Mouse (Mus musculus) large intestine, adult 2 months (tissue): ENCODE results near the gene Cnn3. TPM values are rescaled to one million over a fixed set of nuclear protein-coding genes. Genes with fewer than 3 reads are reported as not detected.

Source experiments
- DNase-seq: peaks from one replicate; pipeline ENCODE4 v3.0.0-alpha.2; 2012; ENCODE audit warnings: low read depth, low spot score
- WGBS: fragments of 180-500 bp; shearing (Covaris S2); methylation state at CpG from one replicate; pipeline ENCODE4 v1.1.7; 2018; 5-methylcytosine and 5-hydroxymethylcytosine counted together
- polyA plus RNA-seq: library from polyadenylated mRNA; depleted of rRNA; stranded (reverse); fragments of >200 nt; gene quantifications from 2 replicates; pipeline ENCODE4 v1.2.3, GENCODE M21; 2012

Gene Cnn3
- polyA plus RNA-seq, 1 experiment, result 88.9 TPM

DNA sequence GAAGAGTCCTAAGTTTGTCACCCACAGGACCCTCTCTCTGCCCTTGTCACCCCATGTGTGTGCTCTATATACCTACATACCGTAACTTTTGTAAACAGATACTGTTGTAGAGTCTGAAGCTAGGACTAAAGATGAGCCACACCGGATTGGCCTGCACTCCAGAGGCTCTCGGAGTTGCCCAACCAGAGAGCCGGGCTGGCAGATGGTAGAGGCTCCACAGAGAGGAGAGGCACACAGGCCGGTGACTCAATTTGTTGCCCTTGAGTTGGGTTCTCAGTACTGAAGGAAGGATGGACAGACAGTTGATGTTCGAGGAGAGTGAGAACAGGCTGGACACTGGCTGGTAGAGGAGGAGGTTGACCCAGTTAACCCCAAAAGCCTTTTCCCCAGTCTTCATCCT is 18.1 kb downstream of the Cnn3 start:
- no peak for DNase-seq
- WGBS, result 95% methylated on average over 6 of the region's 6 CpGs

DNA sequence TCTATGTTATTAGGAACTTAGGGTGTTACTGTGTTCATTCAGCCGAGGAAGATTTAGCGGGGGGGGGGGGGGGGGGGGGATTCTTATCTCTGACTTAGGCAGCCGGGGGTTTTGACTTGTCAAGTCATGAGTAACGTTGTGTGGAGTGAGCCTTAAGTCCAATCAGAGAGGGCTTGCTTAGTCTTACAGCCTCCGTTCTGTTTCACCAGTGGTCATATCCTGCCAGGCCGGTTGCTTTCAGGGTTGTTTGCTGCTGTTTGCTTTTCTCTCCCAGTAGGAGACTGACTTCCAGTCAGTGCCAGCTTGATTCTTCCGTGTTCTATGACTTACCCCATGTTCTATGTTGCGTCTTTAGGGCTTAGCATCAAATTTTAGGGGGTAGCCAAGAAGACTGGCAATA is 20.2 kb downstream of the Cnn3 start:
- DNase-seq, result no peak
- 19% methylated on average over 8 of the region's 8 CpGs for WGBS

DNA sequence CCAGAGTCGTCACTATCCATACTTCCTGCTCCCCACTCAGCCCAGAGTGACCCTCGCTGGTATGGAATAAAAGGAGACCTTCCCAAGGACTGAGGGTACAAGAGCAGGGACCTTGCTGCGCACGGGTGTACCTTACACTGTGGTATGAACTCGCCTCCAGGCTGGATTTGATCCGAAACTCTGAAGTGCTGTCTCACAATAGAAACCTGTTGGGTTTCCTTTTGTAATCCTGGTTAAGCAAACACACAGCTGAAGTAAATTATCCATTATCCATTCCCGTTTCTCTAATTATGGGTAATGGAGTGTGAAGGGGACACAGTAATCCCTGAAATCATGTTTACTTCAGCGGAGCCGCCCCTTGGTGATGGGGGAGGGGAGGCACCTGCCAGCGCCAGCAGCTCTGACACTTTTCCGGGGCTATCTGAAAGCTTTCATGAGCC is 21.8 kb downstream of the Cnn3 start:
- DNase-seq, result no peak
- 28% methylated on average over 11 of the region's 11 CpGs for WGBS

DNA sequence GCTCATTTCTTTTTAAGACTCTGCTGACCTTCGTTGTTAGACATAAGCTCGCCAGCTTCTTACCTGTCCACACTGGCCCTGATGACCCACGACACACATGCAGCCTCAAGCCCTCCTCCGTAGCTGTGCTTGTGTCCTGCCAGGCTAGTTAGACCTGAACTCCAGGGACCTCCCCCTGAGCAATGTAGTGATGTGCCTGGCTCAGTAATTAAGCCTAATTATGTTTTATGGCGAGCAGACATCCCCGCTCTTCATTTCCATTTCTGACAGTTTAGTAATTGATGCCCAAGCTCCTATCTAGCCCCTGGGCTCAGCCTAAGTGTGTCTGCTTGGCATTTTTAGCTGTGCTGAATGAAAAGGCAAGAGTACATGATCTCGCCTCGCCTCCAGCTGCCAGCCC is 22.3 kb downstream of the Cnn3 start:
- DNase-seq, result no peak
- WGBS, result 56% methylated on average over 8 of the region's 8 CpGs

DNA sequence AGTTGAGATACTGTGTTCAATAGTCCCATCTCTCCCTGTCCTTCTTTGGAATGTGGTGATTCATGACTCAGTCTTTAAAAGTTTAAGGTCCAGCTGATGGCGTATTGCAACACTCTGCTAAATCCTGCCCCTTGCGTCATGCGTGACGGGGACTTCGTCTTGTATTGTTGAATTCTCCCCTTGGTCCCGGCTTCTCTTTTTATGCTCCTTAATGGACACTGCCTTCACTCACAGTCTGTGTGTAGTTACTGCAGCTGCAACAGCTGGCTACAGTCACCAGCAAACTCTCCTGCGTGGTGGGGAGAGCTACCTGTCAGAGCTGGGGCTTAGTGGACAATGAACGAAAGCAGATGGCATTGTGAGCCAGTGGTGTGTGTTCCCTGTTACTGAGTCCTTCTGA is 23.2 kb downstream of the Cnn3 start:
- no peak for DNase-seq
- WGBS, result 75% methylated on average over 8 of the region's 8 CpGs

DNA sequence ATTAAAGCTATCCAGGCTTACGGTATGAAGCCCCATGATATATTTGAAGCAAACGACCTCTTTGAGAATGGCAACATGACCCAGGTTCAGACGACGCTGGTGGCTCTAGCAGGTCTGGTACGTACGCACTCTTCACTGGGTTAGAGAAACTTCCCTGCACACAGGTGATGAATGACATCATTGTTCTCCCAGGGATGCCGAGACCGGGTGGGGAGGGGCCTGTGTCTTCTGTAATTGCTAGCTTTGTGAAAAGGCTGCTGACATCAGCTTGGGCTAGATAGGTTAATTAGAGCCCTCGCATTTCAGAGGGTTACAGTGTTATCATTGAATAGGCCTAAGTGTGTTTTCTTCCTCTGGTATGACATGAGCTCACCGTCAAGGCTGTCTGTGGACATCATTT is 25.1 kb downstream of the Cnn3 start:
- 70% methylated on average over 10 of the region's 10 CpGs for WGBS

DNA sequence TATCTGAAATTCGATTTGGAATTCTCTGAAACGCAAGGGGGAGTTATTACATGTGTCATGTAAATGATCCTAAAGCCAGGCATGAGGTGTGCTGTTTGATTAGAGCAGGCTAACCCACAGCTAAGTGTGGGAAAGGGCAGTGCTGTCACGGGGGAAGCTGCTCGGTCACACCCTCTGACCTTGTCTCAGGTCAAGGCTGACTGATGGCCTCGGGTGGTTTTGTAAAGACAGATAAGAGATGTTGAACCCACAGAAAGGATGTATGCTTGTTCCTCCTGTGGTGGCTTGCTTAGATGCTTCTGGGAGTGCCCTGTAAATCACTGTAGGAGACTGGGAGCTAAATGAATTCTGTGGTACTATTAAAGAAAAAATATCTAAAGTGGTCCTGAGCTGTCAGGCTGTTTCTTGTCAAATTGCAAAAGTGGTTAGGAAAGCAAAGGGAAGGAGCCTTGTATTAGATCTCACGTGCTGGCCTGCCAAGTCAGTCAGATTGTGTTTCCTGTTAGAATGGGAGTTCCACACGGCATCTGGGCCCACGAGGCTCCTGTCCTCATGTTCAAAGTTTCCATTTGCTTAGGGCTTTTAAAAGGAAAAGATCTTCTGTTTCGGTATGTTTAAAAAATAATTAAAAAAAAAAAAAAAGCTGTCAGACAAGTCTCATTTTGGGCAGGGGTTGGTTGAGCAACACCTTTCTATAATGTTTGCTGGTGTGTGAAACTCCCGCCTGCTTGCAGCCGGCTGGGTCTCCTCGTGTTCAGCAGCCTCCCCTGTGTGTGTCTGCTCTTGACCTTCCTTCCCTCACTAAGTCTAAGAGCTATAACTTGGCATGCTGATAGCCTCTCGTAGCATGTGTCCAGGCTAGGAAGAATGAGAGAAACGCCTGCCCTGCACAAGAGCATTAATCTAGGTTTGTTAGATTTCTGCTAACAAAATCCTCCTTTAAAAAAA is 32.5 kb downstream of the Cnn3 start:
- 55% methylated on average over 14 of the region's 14 CpGs for WGBS
- no peak for DNase-seq

More for the DNA sequence above, 25.1 kb downstream of the Cnn3 start:
- no peak for DNase-seq

DNA sequence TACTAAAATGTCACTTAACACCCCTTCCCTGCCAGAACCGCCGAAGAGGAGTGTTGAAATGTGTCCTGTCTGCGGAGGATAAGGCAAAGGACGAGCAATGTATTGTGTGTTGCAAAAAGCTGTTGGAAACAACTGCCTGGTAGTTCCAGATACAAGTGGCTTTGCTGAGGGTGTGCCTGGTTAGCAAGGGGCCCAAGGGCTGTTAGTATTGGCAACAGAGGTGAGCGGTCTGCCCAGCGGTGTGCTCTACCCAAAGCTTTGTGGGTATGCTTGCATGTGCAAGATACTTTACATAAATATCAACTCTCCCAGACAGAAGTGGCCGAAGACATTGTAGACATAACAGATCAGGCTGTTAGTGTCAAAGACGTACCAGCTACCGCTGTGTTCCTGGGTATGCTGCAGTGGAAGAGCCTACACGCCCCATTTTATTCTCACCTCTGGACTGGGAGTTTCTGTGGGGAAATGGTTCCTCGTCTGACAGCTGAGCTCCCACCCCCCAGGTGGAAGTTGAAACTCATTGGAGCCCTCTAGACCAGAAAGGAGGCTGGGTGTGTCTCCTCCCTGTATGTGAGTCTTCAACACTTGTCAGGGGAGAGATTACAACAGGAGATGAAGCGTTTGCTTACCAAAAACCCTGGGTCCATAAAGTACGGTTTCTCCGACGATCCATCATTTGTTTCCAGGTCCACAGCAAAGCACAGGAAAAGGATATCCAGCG is 34.3 kb downstream of the Cnn3 start:
- WGBS, result 75% methylated on average over 16 of the region's 16 CpGs
- no peak for DNase-seq

DNA sequence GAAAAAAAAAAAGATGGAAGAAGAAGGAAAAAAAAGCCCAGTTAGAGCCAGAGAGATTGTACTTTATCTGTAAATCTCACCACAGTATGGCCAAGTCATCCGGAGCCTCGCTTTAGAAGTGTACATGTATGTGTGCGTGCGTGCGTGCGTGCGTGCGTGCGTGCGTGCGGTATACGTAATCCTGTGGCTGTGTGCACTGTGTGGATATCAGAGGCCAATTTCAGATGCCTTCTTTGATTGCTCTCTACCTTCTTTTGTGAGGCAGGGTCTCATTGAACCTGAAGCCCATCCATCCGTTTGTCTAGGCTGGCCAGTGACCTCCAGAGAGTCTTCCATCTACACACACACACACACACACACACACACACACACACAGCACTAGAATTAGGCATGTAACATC is 35.2 kb downstream of the Cnn3 start:
- DNase-seq, result no peak
- 93% methylated on average over 13 of the region's 13 CpGs for WGBS

DNA sequence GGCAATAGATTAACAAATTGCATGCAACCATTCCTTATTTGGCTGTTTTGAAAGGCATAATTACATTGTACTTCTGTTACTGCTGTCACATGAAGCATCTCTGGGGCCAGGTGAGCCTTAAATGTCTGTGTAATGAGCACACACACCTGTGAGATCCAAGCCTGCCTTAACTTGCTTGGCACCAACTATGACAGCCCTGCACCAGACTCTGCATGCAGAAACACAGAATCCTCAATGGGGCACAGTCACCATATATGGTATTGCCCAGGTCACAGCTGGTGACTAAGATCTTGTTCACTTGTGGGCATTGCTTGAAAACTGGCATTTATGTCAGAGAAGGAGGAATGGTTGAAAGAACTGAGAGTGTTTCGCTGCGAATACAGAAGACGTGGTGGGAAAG is 36.5 kb downstream of the Cnn3 start:
- 95% methylated on average over 3 of the region's 3 CpGs for WGBS
- no peak for DNase-seq

DNA sequence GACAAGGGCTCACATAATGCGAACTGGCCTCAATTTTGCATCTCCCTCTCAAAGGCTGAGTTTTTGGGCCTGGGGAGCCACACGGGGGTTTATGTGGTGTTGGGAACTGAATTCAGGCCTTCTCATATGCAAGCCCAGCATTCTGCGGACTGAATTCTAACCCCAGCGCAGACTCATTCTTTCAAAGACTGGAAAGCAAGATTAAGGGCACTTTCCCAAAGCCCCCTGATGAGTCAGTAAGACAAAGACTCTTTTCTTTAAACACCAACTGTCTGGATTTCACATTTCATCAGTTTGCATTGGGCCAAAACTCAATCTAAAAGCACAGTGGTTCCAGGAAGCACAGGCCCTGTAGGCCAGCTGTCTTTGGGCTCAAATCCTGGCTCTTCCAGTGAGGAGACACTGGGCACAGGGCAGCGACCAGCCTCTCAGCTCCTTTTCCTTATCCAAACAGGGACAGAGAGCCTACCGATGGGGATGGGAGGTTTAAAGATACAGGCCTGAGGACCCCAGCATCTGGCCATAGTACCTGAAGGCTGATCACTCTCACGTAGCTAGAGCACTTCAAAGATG is 38.5 kb downstream of the Cnn3 start:
- no peak for DNase-seq
- WGBS, result 79% methylated on average over 7 of the region's 7 CpGs

DNA sequence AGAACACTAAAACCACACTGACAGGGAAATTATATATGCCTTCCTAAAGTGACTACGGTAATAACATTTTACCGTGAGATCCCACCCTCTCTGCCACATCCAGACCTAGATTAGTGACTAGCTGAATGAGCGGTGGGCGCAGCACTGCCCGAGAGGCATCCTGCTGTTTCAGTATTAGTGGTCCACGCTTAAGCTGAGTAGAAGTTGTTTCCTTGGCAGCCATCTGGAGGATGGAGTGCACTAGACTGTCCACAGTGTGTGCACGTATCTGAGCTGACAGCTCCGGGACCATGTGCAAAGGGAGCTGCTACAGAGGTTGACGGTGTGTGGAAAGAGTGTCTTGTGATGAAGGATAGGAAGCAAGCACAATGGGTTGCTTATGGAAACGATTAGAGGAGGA is 39.5 kb downstream of the Cnn3 start:
- 92% methylated on average over 10 of the region's 10 CpGs for WGBS
- DNase-seq, result no peak

DNA sequence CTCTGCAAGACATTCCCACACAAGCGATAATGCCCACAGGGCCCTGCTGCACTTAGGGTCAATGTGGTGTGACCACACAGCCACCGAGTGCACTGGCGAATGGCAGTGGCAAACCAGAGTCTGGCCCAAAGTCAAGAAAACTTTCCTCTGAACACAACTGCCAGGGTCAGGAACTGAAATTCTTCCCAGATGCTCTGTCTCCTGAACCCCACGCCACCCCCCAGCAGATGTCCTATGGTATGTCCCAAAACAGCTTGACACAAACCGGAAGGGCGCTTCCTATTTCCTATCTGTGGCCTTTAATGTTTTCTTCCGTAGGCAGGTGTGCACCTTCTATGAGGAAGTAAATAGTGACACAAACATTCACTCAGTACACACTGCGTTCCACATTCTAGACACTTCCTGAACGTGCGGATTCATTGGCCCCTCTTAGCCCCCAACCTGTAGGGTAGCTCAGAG is 40.8 kb downstream of the Cnn3 start:
- 51% methylated on average over 10 of the region's 10 CpGs for WGBS
- no peak for DNase-seq

DNA sequence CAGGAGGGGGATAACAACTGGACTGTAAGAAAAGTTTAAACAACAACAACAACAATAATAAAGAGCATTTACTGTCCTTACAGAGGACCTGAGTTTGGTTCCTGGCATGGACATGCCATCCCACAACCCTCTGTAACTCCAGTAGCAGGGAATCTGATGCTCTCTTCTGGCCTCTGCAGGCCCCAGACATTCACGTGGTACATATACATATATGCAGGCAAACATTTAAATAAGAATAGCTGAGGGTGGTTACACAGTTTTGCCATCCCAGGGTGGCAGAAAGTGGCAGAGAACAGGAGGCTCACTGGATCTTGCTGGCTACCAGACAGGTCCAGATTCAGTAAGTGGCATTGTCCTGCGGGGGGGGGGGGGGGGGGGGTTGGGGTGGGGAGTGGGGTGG is 41.8 kb downstream of the Cnn3 start:
- DNase-seq, result no peak
- WGBS, result 37% methylated on average over 2 of the region's 2 CpGs

DNA sequence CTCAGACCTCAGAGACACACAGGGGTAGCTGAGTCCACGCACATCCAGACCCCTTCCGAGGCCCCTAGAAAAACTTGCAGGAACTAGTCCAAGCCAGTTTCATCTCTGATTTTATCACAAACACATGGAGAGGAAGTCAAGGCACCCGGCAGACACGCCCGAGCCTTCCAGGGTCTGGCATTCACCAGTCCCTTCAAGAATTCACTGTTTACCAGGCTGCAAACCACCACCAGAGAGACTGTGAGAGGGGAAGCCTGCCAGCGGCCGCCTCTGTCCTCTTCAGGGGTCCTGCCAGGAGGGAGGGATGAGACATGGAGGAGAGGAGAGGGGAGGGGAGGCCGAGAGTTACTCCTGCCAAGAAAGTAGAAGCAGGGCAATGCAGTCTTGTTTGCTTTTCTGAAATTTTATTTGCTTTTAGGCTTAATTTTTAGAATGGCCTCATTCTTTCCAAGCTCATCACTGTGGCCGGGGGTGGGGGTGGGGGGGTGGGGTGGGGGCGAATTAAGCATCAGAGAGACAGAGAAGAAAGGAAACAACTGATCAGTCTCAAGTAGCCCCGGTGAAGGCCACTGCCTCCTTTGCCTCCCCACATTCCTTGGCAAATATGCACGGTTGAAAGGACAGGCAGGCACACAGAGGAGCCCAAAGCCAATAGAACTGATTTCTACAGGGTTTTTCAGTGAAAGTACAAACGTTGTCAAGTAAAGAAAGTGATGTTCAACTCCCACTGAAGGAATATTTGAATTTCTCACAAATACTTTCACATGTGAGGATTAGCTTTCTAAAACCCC is 43.1 kb downstream of the Cnn3 start:
- 5% methylated on average over 13 of the region's 13 CpGs for WGBS
- DNase-seq, result no peak

DNA sequence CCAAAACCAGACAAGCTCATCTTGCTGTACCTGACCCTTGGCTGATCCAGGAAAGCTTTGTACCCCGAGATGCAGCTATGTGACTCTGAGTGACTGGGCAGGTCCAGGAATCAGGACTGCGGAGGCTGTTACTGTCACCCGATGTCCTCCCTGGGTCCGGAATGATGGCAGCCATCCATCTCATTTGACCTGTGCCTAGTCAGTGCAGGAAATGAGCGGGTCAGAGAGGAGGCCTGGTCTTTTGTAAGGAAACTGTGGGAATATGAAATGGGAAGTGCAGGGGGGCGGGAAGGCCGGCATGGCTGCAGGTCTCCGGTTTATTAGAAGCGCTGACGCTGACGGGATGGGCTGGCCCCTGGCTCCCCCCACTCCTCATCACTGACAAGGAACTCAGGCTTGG is 45.4 kb downstream of the Cnn3 start:
- no peak for DNase-seq
- WGBS, result 88% methylated on average over 11 of the region's 11 CpGs

DNA sequence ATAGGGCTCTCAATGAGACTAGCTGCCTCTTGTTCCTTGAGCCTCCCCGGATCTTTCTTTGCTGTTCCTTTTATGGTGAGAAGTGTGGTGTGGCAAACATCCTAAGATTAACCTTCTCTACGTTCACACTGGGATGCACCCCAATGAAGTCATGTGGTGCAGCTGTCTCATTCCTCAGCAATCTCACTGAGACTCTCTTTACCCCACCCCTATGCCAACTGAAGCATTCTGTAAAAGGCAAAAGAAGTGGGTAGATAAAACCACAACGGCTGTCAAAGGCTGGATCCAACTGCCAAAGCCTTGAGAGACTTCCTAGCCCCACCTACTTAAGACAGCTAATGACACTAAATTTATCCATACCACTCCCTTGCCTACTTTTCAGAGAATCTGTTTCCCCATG is 48.4 kb downstream of the Cnn3 start:
- no peak for DNase-seq
- 63% methylated on average over 3 of the region's 3 CpGs for WGBS

DNA sequence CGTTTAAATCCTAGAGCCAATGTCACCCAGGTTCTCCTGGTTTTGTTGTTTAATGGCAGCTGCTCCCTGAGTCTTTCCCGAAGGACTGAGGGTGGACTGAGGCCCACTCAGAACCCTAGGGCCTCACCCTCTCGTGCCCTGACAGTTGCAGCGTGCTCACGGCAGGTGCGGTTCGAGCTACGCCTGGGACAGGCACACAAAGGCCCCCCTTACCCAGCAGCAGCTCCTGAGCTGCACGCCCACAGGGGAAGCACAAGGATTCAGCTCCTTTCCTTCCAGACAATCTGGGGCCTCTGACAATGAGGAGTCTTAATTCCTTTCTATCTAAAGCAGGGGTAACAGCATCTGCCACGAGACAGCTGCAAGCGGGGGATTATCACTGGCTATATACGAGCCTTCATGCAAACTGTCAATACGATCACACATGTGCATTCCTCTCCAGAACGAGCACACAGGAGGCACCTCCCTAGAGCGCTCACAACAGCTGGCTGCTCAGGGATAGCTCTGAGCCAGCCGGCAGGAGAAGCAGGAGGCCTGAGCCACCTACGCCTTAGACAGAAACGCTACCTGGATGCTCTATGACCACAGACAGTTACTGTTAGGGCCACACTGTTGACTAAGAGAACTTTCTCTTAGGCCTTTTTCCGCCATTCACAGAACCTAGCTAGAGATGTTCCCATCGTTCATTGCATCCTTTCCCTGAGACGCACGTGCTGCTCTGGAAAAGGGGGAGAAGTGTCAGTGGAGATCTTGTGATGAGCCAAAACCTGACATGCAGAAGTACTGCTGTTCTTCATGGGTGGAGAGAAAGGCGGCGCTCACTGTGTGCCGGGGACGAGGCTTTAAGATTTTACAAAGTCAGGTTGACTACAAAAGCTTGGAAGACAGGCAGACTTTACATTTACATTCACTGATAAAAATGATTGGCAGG is 54.0 kb downstream of the Cnn3 start:
- DNase-seq, result no peak
- WGBS, result 81% methylated on average over 26 of the region's 26 CpGs

DNA sequence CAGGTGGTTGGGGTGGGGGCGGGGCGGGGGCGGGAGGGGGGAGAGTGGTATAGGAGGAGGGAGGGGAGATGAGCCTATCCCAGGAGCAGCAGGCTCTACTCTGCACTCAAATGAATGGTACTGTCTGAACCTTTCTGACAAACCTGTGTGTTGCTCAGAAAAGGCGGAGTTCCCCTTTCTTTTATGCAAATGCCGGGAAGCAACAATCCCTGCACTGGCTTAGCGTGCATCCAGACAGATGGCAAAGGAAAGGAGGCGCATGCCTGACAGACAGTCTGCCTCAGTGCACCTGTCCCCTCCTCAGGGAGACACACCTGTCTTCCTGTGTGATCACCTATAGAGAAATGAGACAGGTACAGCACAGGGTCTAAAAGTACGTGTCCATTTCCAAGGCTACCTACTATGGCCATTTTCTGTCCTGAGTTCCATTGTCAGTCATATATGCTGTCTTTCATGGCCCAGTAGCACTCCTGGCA is 54.7 kb downstream of the Cnn3 start:
- no peak for DNase-seq
- 76% methylated on average over 8 of the region's 8 CpGs for WGBS
